Comparison of ENCODE assay signal across 9 mouse cellular contexts in genomic region chr9:113645153-113645836, GRCm38 (mm10).
DNase-seq lines count a peak whose midpoint lies in the region; TF ChIP-seq lines count a peak whose summit lies in the region.
"Had no signal": no experiment of that assay in that cellular context is flagged by ENCODE, and none has a peak within 500 bp of the region (broad histone marks: within the 10 kb centered on the region; RNA-seq: fewer than 3 reads in every experiment).

No protein-coding gene starts in this region.

- intact Hi-C loops in left cerebral cortex, postnatal 36 days (cut with DNase I): loop anchor here (5.0 kb wide), 2 partner anchors 1413 to 1728 kb away; no protein-coding TSS in a partner anchor

- H3K4me1 ChIP-seq in testis, adult 2 months (ENCODE audit: control insufficient read depth, insufficient read depth, low read length): peaks cover 3% of the 10 kb centered on the region

- no peak overlapping the region for H3K4me3 ChIP-seq in testis, adult 2 months (ENCODE audit: control insufficient read depth, low read depth, low read length)
- H3K4me3 ChIP-seq: embryonic facial prominence, embryonic 12.5 days had no signal

- no peaks in the 10 kb centered on the region for H3K36me3 ChIP-seq in testis, adult 2 months (ENCODE audit: control insufficient read depth, insufficient read depth, low read length)
- H3K36me3 ChIP-seq: embryonic facial prominence, embryonic 12.5 days had no signal

- H3K27ac ChIP-seq in testis, adult 2 months (ENCODE audit: control insufficient read depth, insufficient read depth, low read depth, low read length): no peak overlapping the region
- H3K27ac ChIP-seq: embryonic facial prominence, embryonic 12.5 days had no signal

- TF ChIP-seq CTCF in testis, adult 2 months (IDR thresholded peaks at IDR 0.05; ENCODE audit: control insufficient read depth, insufficient read depth, insufficient replicate concordance, low read depth, low read length): peak; percentile 4; the same call in 1 of the 2 replicates

- H3K27me3 ChIP-seq in testis, adult 2 months (ENCODE audit: control insufficient read depth, insufficient read depth, low read length): no peaks in the 10 kb centered on the region
- H3K27me3 ChIP-seq: embryonic facial prominence, embryonic 12.5 days had no signal

- no peak for TF ChIP-seq POLR2A in testis, adult 2 months (IDR thresholded peaks at IDR 0.05; ENCODE audit: control insufficient read depth, low read depth, low read length)

- DNase-seq in urinary bladder, postnatal 14 days (ENCODE audit: low spot score): peak; percentile 49
- DNase-seq in urinary bladder, postnatal 10 days (ENCODE audit: low spot score): no peak
- DNase-seq in cerebellum, postnatal 10 days: peak; percentile 84 to 91
- DNase-seq in frontal cortex, postnatal 25 days (ENCODE audit: low spot score in 2 of 2): peak; percentile 65 to 77
- peak; percentile 17 for DNase-seq in kidney, adult 11 months
- DNase-seq in left cerebral cortex, postnatal 36 days (ENCODE audit: low spot score in 2 of 2): peak; percentile 73 to 78
- DNase-seq in natural killer cell, adult 2 months (ENCODE audit: low spot score in 2 of 2): peak; percentile 40 to 48
